Mouse (Mus musculus): ENCODE measurements at regions not wholly inside any gene's neighbourhood (a gene's known extent, or its start where the extent isn't known, plus 50 kb on each side); places are given as distances from the start of the nearest gene placed in this dataset.

DNA sequence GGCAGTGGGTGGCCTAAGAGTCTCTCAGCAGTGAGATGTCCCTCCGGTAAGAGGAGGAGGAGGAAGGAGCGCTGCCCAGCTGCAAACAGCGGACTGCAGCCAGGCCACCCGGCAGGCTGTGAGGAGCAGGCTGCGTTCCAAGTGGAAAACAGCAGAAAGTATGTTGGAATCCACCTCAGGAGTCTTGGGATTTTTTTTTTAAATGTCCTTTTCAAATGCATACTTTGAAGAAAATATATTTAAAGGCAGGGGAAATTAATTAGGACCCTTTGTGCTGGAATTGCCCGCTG, 54.3 kb upstream of the Coro2b start:
- no peak for TF ChIP-seq CTCF (IDR thresholded peaks at IDR 0.05; ENCODE audit: low read depth, low read length)
- TF ChIP-seq POLR2A (IDR thresholded peaks at IDR 0.05; ENCODE audit: extremely low read depth, insufficient read depth, low read length): no peak

All from liver, adult 2 months (tissue).